In genomic region chr15:93422537-93422936, GRCm38 (mm10) we compare ENCODE assay signal across 21 mouse cellular contexts. TPM values are rescaled to one million over a fixed set of nuclear protein-coding genes. Genes with fewer than 3 reads are reported as not detected.
DNase-seq lines count a peak whose midpoint lies in the region; ATAC-seq and TF ChIP-seq lines count a peak whose summit lies in the region.
"Had no signal": no experiment of that assay in that cellular context is flagged by ENCODE, and none has a peak within 500 bp of the region (broad histone marks: within the 10 kb centered on the region; RNA-seq: fewer than 3 reads in every experiment).

No protein-coding gene starts in this region.

- DNase-seq in liver, embryonic 14.5 days (ENCODE audit: low read depth in 3 of 3, low spot score in 3 of 3), result no peak
- DNase-seq in NIH3T3 (ENCODE audit: low read depth), result peak; percentile 27
- DNase-seq in cerebellum, adult 11-12 months, result no peak
- DNase-seq in heart, adult 18-20 months, result no peak
- DNase-seq: adrenal gland, postnatal 25 days; cerebellum, postnatal 10 days; embryo, embryonic 11 days; gastrocnemius, postnatal 25 days; heart, postnatal 4 days; kidney, adult 11 months; lung, adult 18-20 months; right cerebral cortex, postnatal 14 days had no signal

- no peaks in the 10 kb centered on the region for H3K9me3 ChIP-seq in liver, embryonic 14.5 days (ENCODE audit: control insufficient read depth, low read length)
- H3K9me3 ChIP-seq in liver, embryonic 12.5 days (replicated peaks), result no peaks in the 10 kb centered on the region
- H3K9me3 ChIP-seq in E14TG2a.4 (ENCODE audit: low read length), result no peaks in the 10 kb centered on the region
- H3K9me3 ChIP-seq: embryonic facial prominence, embryonic 15.5 days; heart, embryonic 13.5 days; limb, embryonic 12.5 days; midbrain, embryonic 10.5 days had no signal

- 88% methylated on average over 1 of the region's 1 CpGs for WGBS in liver, embryonic 14.5 days (ENCODE audit: insufficient replicate concordance)
- WGBS in liver, embryonic 12.5 days (ENCODE audit: insufficient replicate concordance), result 71% methylated on average over 1 of the region's 1 CpGs

- H3K9ac ChIP-seq in liver, embryonic 14.5 days (replicated peaks), result no peak overlapping the region
- H3K9ac ChIP-seq in liver, embryonic 12.5 days, result no peak overlapping the region
- H3K9ac ChIP-seq: embryonic facial prominence, embryonic 15.5 days; heart, embryonic 13.5 days; limb, embryonic 12.5 days had no signal

- H3K4me1 ChIP-seq in liver, embryonic 14.5 days (replicated peaks; ENCODE audit: control insufficient read depth in 2 of 2, insufficient read depth in 2 of 2, low read length in 1 of 2), result no peaks in the 10 kb centered on the region
- no peaks in the 10 kb centered on the region for H3K4me1 ChIP-seq in liver, embryonic 12.5 days
- peaks cover 6% of the 10 kb centered on the region for H3K4me1 ChIP-seq in E14TG2a.4 (replicated peaks; ENCODE audit: low read depth, low read length)
- H3K4me1 ChIP-seq: embryonic facial prominence, embryonic 15.5 days; heart, embryonic 13.5 days; limb, embryonic 12.5 days; midbrain, embryonic 10.5 days had no signal

- no peak for ATAC-seq in liver, embryonic 14.5 days (ENCODE audit: insufficient read depth)
- ATAC-seq in liver, embryonic 12.5 days, result no peak
- peak; percentile 75 for ATAC-seq in megakaryocyte progenitor cell, adult 5-6 weeks (replicated peaks; ENCODE audit: poor library complexity)
- ATAC-seq: hindbrain, postnatal 0 days had no signal

- no peaks in the 10 kb centered on the region; the same call in 1 of the 2 replicates for H3K36me3 ChIP-seq in liver, embryonic 14.5 days (replicated peaks; ENCODE audit: control insufficient read depth, insufficient read depth, low read depth)
- peaks cover 57% of the 10 kb centered on the region for H3K36me3 ChIP-seq in liver, embryonic 12.5 days
- H3K36me3 ChIP-seq in E14TG2a.4 (ENCODE audit: insufficient read depth, low read length), result peaks cover 27% of the 10 kb centered on the region; the same call in 1 of the 2 replicates

- TF ChIP-seq CTCF in liver, embryonic 14.5 days (IDR thresholded peaks at IDR 0.05; ENCODE audit: low read depth), result peak; percentile 23; the same call in 1 of the 2 replicates
- peak; percentile 46 for TF ChIP-seq CTCF in E14TG2a.4 (conservative IDR thresholded peaks at IDR 0.05; ENCODE audit: low read length)

- H3K27me3 ChIP-seq in liver, embryonic 14.5 days (ENCODE audit: control insufficient read depth, insufficient read depth, low read length), result no peaks in the 10 kb centered on the region
- no peaks in the 10 kb centered on the region for H3K27me3 ChIP-seq in liver, embryonic 12.5 days (replicated peaks)
- H3K27me3 ChIP-seq in E14TG2a.4 (ENCODE audit: insufficient read depth, low read length), result no peaks in the 10 kb centered on the region
- H3K27me3 ChIP-seq: embryonic facial prominence, embryonic 15.5 days; heart, embryonic 13.5 days; limb, embryonic 12.5 days had no signal

- no peak for TF ChIP-seq EP300 in liver, embryonic 14.5 days (IDR thresholded peaks at IDR 0.05; ENCODE audit: low read depth)

- H3K27ac ChIP-seq in liver, embryonic 14.5 days, result no peak overlapping the region
- no peak overlapping the region for H3K27ac ChIP-seq in liver, embryonic 12.5 days
- H3K27ac ChIP-seq: embryonic facial prominence, embryonic 15.5 days; heart, embryonic 13.5 days; hindbrain, postnatal 0 days; kidney, postnatal 0 days; limb, embryonic 12.5 days; midbrain, embryonic 10.5 days had no signal

- H3K4me2 ChIP-seq in liver, embryonic 14.5 days (ENCODE audit: low read depth), result no peak overlapping the region
- H3K4me2 ChIP-seq in liver, embryonic 12.5 days, result no peak overlapping the region
- H3K4me2 ChIP-seq: embryonic facial prominence, embryonic 15.5 days; heart, embryonic 13.5 days; limb, embryonic 12.5 days had no signal

- no peak overlapping the region for H3K4me3 ChIP-seq in liver, embryonic 14.5 days (ENCODE audit: insufficient read depth in 1 of 2, low read depth in 2 of 2, low read length in 2 of 2)
- H3K4me3 ChIP-seq in liver, embryonic 12.5 days, result no peak overlapping the region
- H3K4me3 ChIP-seq in E14TG2a.4 (replicated peaks; ENCODE audit: low read length), result no peak overlapping the region
- H3K4me3 ChIP-seq: embryonic facial prominence, embryonic 15.5 days; heart, embryonic 13.5 days; limb, embryonic 12.5 days; midbrain, embryonic 10.5 days had no signal

RNA-seq across cellular contexts. Expression of gene Pphln1, which starts 24.4 kb away (rescaled TPM):
- 8.2 and 9.6 TPM in 2 replicates for polyA plus RNA-seq in liver, embryonic 14.5 days (2012; rRNA removed)
- 9.7 and 10.1 TPM in 2 replicates for polyA plus RNA-seq in liver, embryonic 14.5 days (2014; fragmentation: Nextera tagmentation; extraction: Ambion mirVana)
- polyA plus RNA-seq in liver, embryonic 12.5 days (2016; fragmentation: Nextera tagmentation; extraction: Ambion mirVana), result 36.5 and 38.1 TPM in 2 replicates
- 77.9 and 90.0 TPM in 2 replicates for total RNA-seq in megakaryocyte progenitor cell, adult 5-6 weeks (2015)
- total RNA-seq in megakaryocyte progenitor cell, adult 5-6 weeks (2017), result 47.8 and 51.6 TPM in 2 replicates
- total RNA-seq in heart, adult 18-20 months (2021), result 10 to 100 TPM; 20.2 to 25.9 TPM

RNA-seq across cellular contexts. Expression of gene Zcrb1, which starts 24.4 kb away (rescaled TPM):
- polyA plus RNA-seq in liver, embryonic 14.5 days (2012; rRNA removed), result 21.5 and 44.0 TPM in 2 replicates
- 64.0 and 65.4 TPM in 2 replicates for polyA plus RNA-seq in liver, embryonic 14.5 days (2014; fragmentation: Nextera tagmentation; extraction: Ambion mirVana)
- polyA plus RNA-seq in liver, embryonic 12.5 days (2016; fragmentation: Nextera tagmentation; extraction: Ambion mirVana), result 103 and 105 TPM in 2 replicates
- total RNA-seq in megakaryocyte progenitor cell, adult 5-6 weeks (2015), result 118 and 134 TPM in 2 replicates
- total RNA-seq in megakaryocyte progenitor cell, adult 5-6 weeks (2017), result 88.5 and 98.3 TPM in 2 replicates
- total RNA-seq in heart, adult 18-20 months (2021), result 100 to 1,000 TPM in 1 of 2 experiments, 10 to 100 TPM in 1; 99.5 to 103 TPM
